In the genomic region with DNA sequence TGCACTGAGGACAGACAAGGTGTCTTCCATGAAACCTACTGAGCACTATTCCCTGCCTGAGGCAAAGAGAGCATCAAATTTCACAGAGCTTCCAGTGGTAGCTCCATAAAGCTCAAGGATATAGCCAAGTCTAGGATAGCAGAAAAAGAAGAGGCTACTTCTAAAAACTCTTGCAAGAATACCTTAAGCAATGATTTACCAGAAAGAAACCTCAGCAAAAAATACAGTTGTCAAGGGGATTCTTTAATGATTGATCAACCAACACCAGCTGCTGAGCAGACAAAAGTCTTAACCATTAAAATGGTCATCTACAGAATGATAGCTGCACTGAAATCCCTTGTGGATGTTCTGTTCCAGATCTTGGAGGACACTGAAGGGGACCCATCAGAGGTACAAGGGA, we compare ENCODE assay signal across 20 mouse cellular contexts. TPM values are rescaled to one million over a fixed set of nuclear protein-coding genes. Genes with fewer than 3 reads are reported as not detected.
"Had no signal": no experiment of that assay in that cellular context is flagged by ENCODE, and none has a peak within 500 bp of the region (broad histone marks: within the 10 kb centered on the region; RNA-seq: fewer than 3 reads in every experiment).

No protein-coding gene starts in this region.

RNA-seq across cellular contexts. Expression of a gene that starts 53.3 kb away (rescaled TPM):
- polyA plus RNA-seq: cerebellum, adult 2 months; cortical plate, adult 2 months; embryonic facial prominence, embryonic 10.5 days; embryonic facial prominence, embryonic 11.5 days; embryonic facial prominence, embryonic 12.5 days; embryonic facial prominence, embryonic 13.5 days; embryonic facial prominence, embryonic 14.5 days; embryonic facial prominence, embryonic 15.5 days; erythroblast, embryonic 14.5 days; forebrain, embryonic 10.5 days; forebrain, embryonic 11.5 days; forebrain, embryonic 12.5 days; forebrain, embryonic 13.5 days; forebrain, embryonic 14.5 days; forebrain, embryonic 15.5 days; forebrain, embryonic 16.5 days; forebrain, postnatal 0 days; frontal cortex, adult 2 months; gonadal fat pad, adult 2 months; heart, adult 2 months had no signal
